Mouse (Mus musculus): ENCODE measurements around the gene Rc3h2.

Gene Rc3h2

DNA sequence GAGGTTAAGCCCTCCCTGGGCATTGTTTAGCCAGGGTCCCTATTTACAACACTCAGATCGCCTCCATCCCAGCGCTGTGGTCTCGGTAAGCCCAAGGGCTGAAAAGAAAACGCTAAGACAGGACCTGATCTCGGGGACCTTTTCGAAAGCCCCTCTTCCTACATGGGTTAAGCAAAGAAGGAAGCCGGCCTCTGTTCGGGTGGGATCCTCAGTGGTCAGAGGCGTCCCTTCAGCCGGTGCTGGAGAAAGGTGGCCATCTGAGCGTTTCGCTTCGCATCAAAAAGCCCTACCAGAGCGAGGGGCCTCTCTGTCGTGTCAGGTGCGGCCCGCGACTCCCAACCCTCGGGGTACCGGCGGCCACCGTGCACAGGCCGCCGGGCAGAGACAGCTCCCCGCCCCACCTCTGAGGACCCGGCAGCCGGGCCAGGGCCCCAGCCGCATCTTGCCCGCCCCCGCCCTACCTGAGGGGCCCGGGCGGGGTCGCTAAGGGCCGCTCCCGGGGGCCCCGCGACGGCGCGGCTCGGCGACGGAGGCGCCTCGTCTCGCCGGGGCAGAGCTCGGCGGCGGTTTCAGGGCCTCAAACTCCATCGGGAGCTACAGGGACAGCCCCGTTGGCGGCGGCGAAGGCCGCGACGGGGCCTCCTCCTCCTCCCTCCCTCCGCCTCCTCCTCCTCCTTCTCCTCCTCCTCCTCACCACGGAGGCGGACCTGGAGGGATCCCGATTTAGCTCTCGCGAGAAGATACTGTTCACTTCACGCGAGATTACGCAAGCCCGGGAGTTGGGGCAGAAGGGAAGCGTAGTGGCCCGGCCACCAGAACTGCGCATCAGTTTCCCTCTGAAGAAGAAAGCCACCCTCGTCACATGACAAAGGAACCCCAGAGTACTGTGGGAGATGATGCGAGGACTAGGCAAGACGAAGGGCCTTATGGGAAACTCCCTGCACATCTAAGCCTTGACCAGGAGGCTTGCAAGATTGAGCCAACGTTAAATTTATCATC, at the start of gene Rc3h2:
Rc3h2 (minus strand) TSS at position 598 of the 999 bp plus-strand sequence.
- DNase-seq, result peak; percentile 94

- no peak for DNase-seq
Measured at GRCm38 (mm10) chr2:37466266-37466665, 43.6 kb upstream of the Rc3h2 start.

- no peak for DNase-seq
Measured at GRCm38 (mm10) chr2:37460707-37461106, 38.0 kb upstream of the Rc3h2 start.

- DNase-seq, result no peak
Measured at GRCm38 (mm10) chr2:37452376-37452760, 29.7 kb upstream of the Rc3h2 start.

DNA sequence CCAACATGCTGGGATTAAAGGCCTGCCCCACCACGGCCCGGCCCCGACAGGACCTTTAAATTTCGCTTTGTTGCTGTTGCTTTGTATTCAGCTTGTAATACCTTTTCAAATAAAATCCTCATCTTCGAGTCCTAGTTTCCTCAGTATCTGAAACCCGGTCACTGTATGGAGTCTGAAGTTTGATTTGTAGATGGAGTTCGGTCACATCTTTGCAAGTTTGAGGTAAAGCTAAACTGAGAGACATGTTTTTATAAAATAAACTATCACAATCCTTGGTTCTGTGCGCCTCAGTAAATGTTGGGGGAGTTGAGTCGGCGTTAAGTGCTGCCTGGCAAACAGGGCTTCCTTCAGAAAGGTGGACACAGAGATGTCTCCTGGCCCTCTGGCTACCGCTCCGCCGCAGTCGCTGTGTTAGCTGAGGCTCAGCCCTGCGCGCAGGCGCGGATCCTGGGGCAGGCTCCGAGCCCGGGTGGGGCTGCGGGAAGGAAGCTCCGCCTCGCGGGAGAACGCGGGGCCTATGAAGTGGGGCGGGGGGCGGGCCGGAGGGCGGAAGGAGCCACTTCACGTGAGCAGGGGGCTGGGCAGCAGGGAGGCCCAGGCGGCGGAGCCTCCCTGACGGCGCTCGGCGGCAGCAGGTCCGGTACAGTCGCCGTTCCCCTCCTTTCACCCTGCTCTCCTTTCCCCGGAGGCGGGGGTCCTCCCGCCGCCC, 29.1 kb upstream of the Rc3h2 start:
- DNase-seq, result peak; percentile 91

GRCm38 (mm10) chr2:37442611-37443591, 20.2 kb upstream of the Rc3h2 start, which contains the start of the genes Zbtb26, Zbtb6 and Rabgap1:
TSS of gene Zbtb26 (minus strand) at chr2:37443135.
TSS of gene Zbtb6 (minus strand) at chr2:37443171.
TSS of gene Rabgap1 (plus strand) at chr2:37443279.
- DNase-seq, result peak; percentile 95

GRCm38 (mm10) chr2:37431609-37432008, 8.9 kb upstream of the Rc3h2 start:
- no peak for DNase-seq

GRCm38 (mm10) chr2:37430593-37431464, 8.1 kb upstream of the Rc3h2 start:
- DNase-seq, result peak; percentile 82

GRCm38 (mm10) chr2:37423671-37424070, 968 bp upstream of the Rc3h2 start:
- no peak for DNase-seq

GRCm38 (mm10) chr2:37421903-37422302, 800 bp downstream of the Rc3h2 start:
- no peak for DNase-seq

GRCm38 (mm10) chr2:37395539-37395938, 27.2 kb downstream of the Rc3h2 start:
- no peak for DNase-seq

GRCm38 (mm10) chr2:37382921-37383320, 39.8 kb downstream of the Rc3h2 start:
- no peak for DNase-seq

GRCm38 (mm10) chr2:37380189-37380588, 42.5 kb downstream of the Rc3h2 start:
- peak; percentile 19 for DNase-seq

DNA sequence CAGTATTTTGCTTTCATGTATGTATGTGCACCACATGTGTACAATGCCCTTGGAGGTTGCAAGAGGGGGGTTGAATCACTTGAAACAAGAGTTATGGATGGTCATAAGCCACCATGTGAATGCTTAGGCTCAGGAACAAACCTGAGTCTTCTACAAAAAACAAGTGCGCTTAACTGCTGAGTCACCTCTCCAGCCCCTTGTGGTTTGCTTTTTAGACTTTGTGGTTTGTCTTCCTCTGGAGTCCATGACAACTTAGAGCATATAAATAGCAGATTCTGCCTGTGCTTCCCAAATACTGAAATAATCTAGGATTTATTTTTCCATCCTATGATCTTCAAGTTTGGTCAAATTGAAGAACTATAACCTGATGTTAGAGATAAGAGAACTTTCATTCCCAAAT, 46.7 kb downstream of the Rc3h2 start:
- DNase-seq, result no peak

GRCm38 (mm10) chr2:37370651-37371050, 52.1 kb downstream of the Rc3h2 start:
- no peak for DNase-seq

- DNase-seq, result no peak
Measured at GRCm38 (mm10) chr2:37359908-37360307, 62.8 kb downstream of the Rc3h2 start.

DNA sequence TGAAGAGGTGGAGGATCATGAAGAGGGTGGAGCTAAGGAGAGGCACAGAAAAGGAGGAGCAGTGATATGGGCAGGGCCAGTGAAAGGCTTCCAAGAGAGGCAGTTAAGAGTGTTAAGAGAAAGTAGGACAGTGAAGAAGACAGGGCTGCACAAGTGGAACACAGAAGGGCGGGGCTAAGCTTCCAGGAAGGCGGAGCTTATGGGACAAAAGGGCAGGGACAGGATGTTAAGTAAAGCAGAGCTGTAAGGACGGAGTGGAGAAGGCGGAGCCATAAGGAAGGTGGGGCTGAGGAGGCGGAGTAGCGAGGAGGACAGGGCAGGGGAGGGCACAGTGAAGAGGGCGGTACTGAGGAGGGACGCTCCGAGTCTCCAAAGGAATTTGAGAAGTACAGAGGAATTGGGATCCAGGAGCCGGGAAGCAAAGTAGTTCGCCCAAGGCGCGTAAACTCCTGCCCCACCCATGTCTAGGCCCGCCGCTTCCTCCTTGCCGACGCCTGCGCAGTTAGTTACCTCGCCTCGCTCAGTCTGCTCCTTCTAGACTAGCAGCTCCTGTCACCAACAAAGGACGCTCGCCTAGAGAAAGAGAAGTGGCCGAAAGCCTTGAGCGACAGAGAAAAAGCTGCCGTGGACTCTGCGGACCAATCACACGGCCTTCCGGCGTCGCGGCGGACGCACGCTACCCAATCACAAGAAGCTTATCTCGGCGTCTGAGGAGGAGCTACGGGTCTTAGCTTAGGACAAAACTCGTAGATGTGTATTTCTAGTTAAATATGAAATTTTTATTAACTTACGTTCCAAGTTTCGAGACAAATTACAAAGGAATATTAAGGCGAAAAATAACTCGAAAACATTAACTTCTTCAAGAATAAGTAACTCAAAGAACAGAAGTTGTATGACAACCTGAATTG, 63.8 kb downstream of the Rc3h2 start, which contains the start of gene Pdcl:
Pdcl (minus strand) TSS at position 700 of the 908 bp plus-strand sequence.
- DNase-seq, result peak; percentile 97

GRCm38 (mm10) chr2:37355571-37355970, 67.1 kb downstream of the Rc3h2 start:
- no peak for DNase-seq

- DNase-seq, result peak; percentile 28
Measured at GRCm38 (mm10) chr2:37351671-37352070, 71.0 kb downstream of the Rc3h2 start.
